In genomic region chr5:139587459-139587858, GRCm38 (mm10) we compare ENCODE assay signal across 16 mouse cellular contexts. TPM values are rescaled to one million over a fixed set of nuclear protein-coding genes. Genes with fewer than 3 reads are reported as not detected.
DNase-seq lines count a peak whose midpoint lies in the region; ATAC-seq and TF ChIP-seq lines count a peak whose summit lies in the region.
"Not testable (repeated sequence)": the region's sequence is repeated elsewhere in the genome, so short reads cannot be mapped to it uniquely, and the experiment has no call there.
"Had no signal": no experiment of that assay in that cellular context is flagged by ENCODE, and none has a peak within 500 bp of the region (broad histone marks: within the 10 kb centered on the region; RNA-seq: fewer than 3 reads in every experiment).

No protein-coding gene starts in this region.

- 90% methylated on average over 4 of the region's 5 CpGs for WGBS in cerebellum, adult 2 months
- 91% methylated on average over 4 of the region's 5 CpGs for WGBS in hindbrain, postnatal 0 days
- WGBS in kidney, postnatal 0 days: 75% methylated on average over 3 of the region's 5 CpGs
- WGBS in lung, adult 2 months: 66% methylated on average over 5 of the region's 5 CpGs

- not testable (repeated sequence) for H3K9ac ChIP-seq in MEL (ENCODE audit: control insufficient read depth, low read depth, low read length, poor library complexity, severe bottlenecking); hindbrain, postnatal 0 days (replicated peaks; ENCODE audit: low read length); kidney, postnatal 0 days (ENCODE audit: low read depth, low read length)

- DNase-seq in MEL (ENCODE audit: low read depth, low spot score): peak; percentile 34
- not testable (repeated sequence) for DNase-seq in cerebellum, adult 2 months; hindbrain, postnatal 0 days (ENCODE audit: low spot score); kidney, postnatal 0 days (ENCODE audit: low spot score); lung, adult 2 months
- peak; percentile 6 for DNase-seq in splenic B cell, adult 2 months (ENCODE audit: low read depth, low spot score)

- TF ChIP-seq CTCF in E14TG2a.4 (conservative IDR thresholded peaks at IDR 0.05; ENCODE audit: low read length) (peak; percentile 44), MEL (IDR thresholded peaks at IDR 0.05 in 2 of 3, conservative IDR thresholded peaks at IDR 0.05 in 1 of 3; ENCODE audit: control insufficient read depth in 1 of 3, insufficient read depth in 1 of 3, low read depth in 2 of 3, low read length in 3 of 3, poor library complexity in 1 of 3, severe bottlenecking in 1 of 3) (peak; percentile 37 to 47 (median 44))
- 0 out of 2 replicates have a peak, but pooled peaks have one; percentile 8 for TF ChIP-seq CTCF in cerebellum, adult 2 months (IDR thresholded peaks at IDR 0.05; ENCODE audit: borderline replicate concordance, insufficient read depth, low read depth, low read length)
- TF ChIP-seq CTCF in hindbrain, postnatal 0 days (IDR thresholded peaks at IDR 0.05; ENCODE audit: low read depth): peak; percentile 33
- TF ChIP-seq CTCF in kidney, postnatal 0 days (IDR thresholded peaks at IDR 0.05; ENCODE audit: low read depth): peak; percentile 40; the same call in 1 of the 2 replicates
- TF ChIP-seq CTCF in lung, adult 2 months (IDR thresholded peaks at IDR 0.05; ENCODE audit: insufficient read depth, low read length): 0 out of 2 replicates have a peak, but pooled peaks have one; percentile 9

- H3K27ac ChIP-seq in MEL (ENCODE audit: control insufficient read depth, low read depth, low read length); cerebellum, adult 2 months (ENCODE audit: insufficient read depth, low read length); hindbrain, postnatal 0 days; kidney, postnatal 0 days: not testable (repeated sequence)

- H3K4me1 ChIP-seq in E14TG2a.4 (replicated peaks; ENCODE audit: low read depth, low read length): peaks cover 11% of the 10 kb centered on the region
- not testable (repeated sequence) for H3K4me1 ChIP-seq in MEL (ENCODE audit: control insufficient read depth in 1 of 2, insufficient read depth in 2 of 2, low read length in 2 of 2); hindbrain, postnatal 0 days (ENCODE audit: insufficient read depth, low read length); kidney, postnatal 0 days (replicated peaks; ENCODE audit: insufficient read depth, low read length); lung, adult 2 months (ENCODE audit: control insufficient read depth, insufficient read depth, low read length)
- peaks cover 25% of the 10 kb centered on the region for H3K4me1 ChIP-seq in cerebellum, adult 2 months (ENCODE audit: control insufficient read depth, insufficient read depth, low read length)

- H3K79me2 ChIP-seq in MEL (ENCODE audit: control insufficient read depth, insufficient read depth, low read length, poor library complexity): not testable (repeated sequence)

- TF ChIP-seq EP300 in MEL (IDR thresholded peaks at IDR 0.05; ENCODE audit: low read depth in 1 of 2, low read length in 2 of 2): not testable (repeated sequence)

- ATAC-seq in hindbrain, postnatal 0 days; kidney, postnatal 0 days (replicated peaks; ENCODE audit: low FRiP score, low read depth): not testable (repeated sequence)

- not testable (repeated sequence) for H3K4me3 ChIP-seq in E14TG2a.4 (replicated peaks; ENCODE audit: low read length); MEL (ENCODE audit: control insufficient read depth in 1 of 2, insufficient read depth in 1 of 2, low read depth in 2 of 2, low read length in 2 of 2); cerebellum, adult 2 months (replicated peaks; ENCODE audit: insufficient read depth, low read depth, low read length); hindbrain, postnatal 0 days (ENCODE audit: low read length); kidney, postnatal 0 days (replicated peaks; ENCODE audit: low read depth, low read length); lung, adult 2 months (replicated peaks; ENCODE audit: extremely low read depth, low read depth, low read length)

- H3K36me3 ChIP-seq in E14TG2a.4 (ENCODE audit: insufficient read depth, low read length); MEL (ENCODE audit: control insufficient read depth in 1 of 2, insufficient read depth in 2 of 2, low read length in 2 of 2); hindbrain, postnatal 0 days (ENCODE audit: insufficient read depth, low read length); kidney, postnatal 0 days (ENCODE audit: insufficient read depth, low read length); splenic B cell, adult 2 months (ENCODE audit: control insufficient read depth, insufficient read depth, low read length, poor library complexity, severe bottlenecking): not testable (repeated sequence)

- not testable (repeated sequence) for TF ChIP-seq POLR2A in MEL (IDR thresholded peaks at IDR 0.05; ENCODE audit: control insufficient read depth in 1 of 2, insufficient read depth in 1 of 2, low read depth in 1 of 2, low read length in 2 of 2, poor library complexity in 1 of 2); cerebellum, adult 2 months (IDR thresholded peaks at IDR 0.05; ENCODE audit: borderline replicate concordance, insufficient read depth, low read length); lung, adult 2 months (IDR thresholded peaks at IDR 0.05; ENCODE audit: borderline replicate concordance, extremely low read depth, low read depth, low read length)

- peaks cover 59% of the 10 kb centered on the region for H3K27me3 ChIP-seq in E14TG2a.4 (ENCODE audit: insufficient read depth, low read length)
- H3K27me3 ChIP-seq in MEL (ENCODE audit: control insufficient read depth in 1 of 2, insufficient read depth in 2 of 2, low read length in 2 of 2); cerebellum, adult 2 months (ENCODE audit: control insufficient read depth, insufficient read depth, low read length); hindbrain, postnatal 0 days (ENCODE audit: insufficient read depth, low read length); splenic B cell, adult 2 months (ENCODE audit: control insufficient read depth, insufficient read depth, low read length, poor library complexity, severe bottlenecking): not testable (repeated sequence)
- peaks cover 14% of the 10 kb centered on the region for H3K27me3 ChIP-seq in kidney, postnatal 0 days (ENCODE audit: insufficient read depth, low read length)

- not testable (repeated sequence) for H3K4me2 ChIP-seq in hindbrain, postnatal 0 days (ENCODE audit: low read depth, low read length); kidney, postnatal 0 days (ENCODE audit: low read length)

- peak; percentile 16 for TF ChIP-seq RAD21 in MEL (IDR thresholded peaks at IDR 0.05; ENCODE audit: low read depth, low read length)

- H3K9me3 ChIP-seq in E14TG2a.4 (ENCODE audit: low read length); MEL (replicated peaks; ENCODE audit: insufficient read depth, low read length); hindbrain, postnatal 0 days (ENCODE audit: low read length); kidney, postnatal 0 days (replicated peaks; ENCODE audit: low read length): not testable (repeated sequence)

TF ChIP-seq in MEL, 35 proteins besides CTCF, POLR2A, EP300 and RAD21:
- TF ChIP-seq SMC3 (IDR thresholded peaks at IDR 0.05; ENCODE audit: low read depth, low read length) (peak; percentile 39), ZC3H11A (IDR thresholded peaks at IDR 0.05; ENCODE audit: low read depth, low read length) (peak; percentile 15; the same call in 1 of the 2 replicates)

RNA-seq across cellular contexts. Expression of gene Uncx, which starts 44.2 kb away (rescaled TPM):
- total RNA-seq in MEL (2012; rRNA removed): not detected in 2 replicates
- polyA plus RNA-seq in MEL (2012; ENCODE audit: insufficient read depth in 1 of 2, insufficient read length in 2 of 2, low read depth in 1 of 2, low replicate concordance in 2 of 2, missing spikeins in 1 of 2): not detected
- 38.1 and 38.8 TPM in 2 replicates for polyA plus RNA-seq in cerebellum, adult 2 months (2012; rRNA removed)
- total RNA-seq in hindbrain, postnatal 0 days (2014; rRNA removed): 31.3 and 47.0 TPM in 2 replicates
- polyA plus RNA-seq in hindbrain, postnatal 0 days (2015; fragmentation: Nextera tagmentation; extraction: Ambion mirVana): 30.6 and 34.6 TPM in 2 replicates
- polyA plus RNA-seq in kidney, postnatal 0 days (2015; fragmentation: Nextera tagmentation; extraction: Ambion mirVana): 44.8 and 50.9 TPM in 2 replicates
- polyA plus RNA-seq in lung, adult 2 months (2012; rRNA removed): not detected in 2 replicates
- total RNA-seq: adrenal gland, postnatal 10 days; CH12.LX; gastrocnemius, adult 18-20 months; gastrocnemius, postnatal 25 days; granulocyte monocyte progenitor cell, adult 5-6 weeks; heart, postnatal 36 days had no signal
- polyA plus RNA-seq: heart, embryonic 13.5 days; heart, postnatal 0 days; intestine, embryonic 14.5 days had no signal

Comparison
In these comparisons a context has a peak if more than half of its experiments do, and no peak if none do; other contexts are left out.
1. RNA of gene Uncx, which starts 44.2 kb away (polyA plus RNA-seq): 44.8 to 50.9 TPM in kidney, postnatal 0 days, 38.1 to 38.8 TPM in cerebellum, adult 2 months and 30.6 to 34.6 TPM in hindbrain, postnatal 0 days; not detected in MEL and not detected in lung, adult 2 months; every median in the first group is over 10 times any median in the second.
2. Peak in every context shown above with its lines, with median percentiles within 50 percentile points of each other: CTCF ChIP-seq.